Comparison of ENCODE assay signal across 8 mouse cellular contexts in the genomic region with DNA sequence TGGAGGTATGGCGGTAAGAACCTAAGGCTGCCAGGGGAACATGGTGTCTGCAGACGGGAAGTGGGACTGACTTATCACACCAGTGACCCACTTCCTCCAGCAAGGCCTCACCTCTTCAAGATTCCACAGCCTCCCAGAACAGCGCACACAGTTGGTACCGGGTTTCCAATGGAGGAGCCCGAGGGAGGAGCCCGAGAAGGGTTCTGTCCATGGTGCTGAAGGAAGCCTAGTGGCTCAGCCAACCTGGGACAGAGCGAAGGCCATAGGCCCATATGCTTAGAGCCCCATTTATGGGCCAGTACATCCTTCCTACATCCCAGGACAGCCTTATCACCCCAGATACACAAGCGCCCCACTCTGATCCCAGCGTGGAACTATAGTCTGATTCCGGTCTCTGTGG. TPM values are rescaled to one million over a fixed set of nuclear protein-coding genes. Genes with fewer than 3 reads are reported as not detected.
A peak's percentile ranks its signal among the peaks of the same experiment; 100 is the strongest.
DNase-seq lines count a peak whose midpoint lies in the region; ATAC-seq lines count a peak whose summit lies in the region.

No protein-coding gene starts in this region.

- H3K27me3 ChIP-seq in forebrain, embryonic 14.5 days (replicated peaks; ENCODE audit: control insufficient read depth, insufficient read depth, low read length) = no peaks in the 10 kb centered on the region
- H3K27me3 ChIP-seq in forebrain, embryonic 15.5 days = no peaks in the 10 kb centered on the region

- no peaks in the 10 kb centered on the region for H3K9me3 ChIP-seq in forebrain, embryonic 14.5 days (replicated peaks; ENCODE audit: control insufficient read depth, low read length)
- H3K9me3 ChIP-seq in forebrain, embryonic 15.5 days = no peaks in the 10 kb centered on the region

- intact Hi-C loops in left cerebral cortex, postnatal 14 days (cut with DNase I) = no loop called here

- H3K4me1 ChIP-seq in forebrain, embryonic 14.5 days (ENCODE audit: control insufficient read depth, insufficient read depth, low read length) = peaks cover 3% of the 10 kb centered on the region; the same call in 1 of the 2 replicates
- peaks cover 12% of the 10 kb centered on the region for H3K4me1 ChIP-seq in forebrain, embryonic 15.5 days

- ATAC-seq in forebrain, embryonic 14.5 days = no peak
- no peak for ATAC-seq in forebrain, embryonic 15.5 days (replicated peaks)

- peak; percentile 39 for DNase-seq in forebrain, embryonic 14.5 days (ENCODE audit: low spot score)
- DNase-seq in ovary, postnatal 36 days (ENCODE audit: low spot score) = peak; percentile 26
- no peak for DNase-seq in ovary, adult 18-20 months (ENCODE audit: low spot score)
- DNase-seq in hindlimb bud, embryonic 11.5 days (ENCODE audit: extremely low spot score, low read depth, low spot score) = peak; percentile 52
- DNase-seq in retina, postnatal 1 day = peak; percentile 69
- DNase-seq in left cerebral cortex, postnatal 14 days (ENCODE audit: low spot score in 2 of 2) = no peak
- DNase-seq in gastrocnemius, postnatal 25 days = no peak

- 32% methylated on average over 10 of the region's 10 CpGs for WGBS in forebrain, embryonic 14.5 days
- WGBS in forebrain, embryonic 15.5 days = 35% methylated on average over 10 of the region's 10 CpGs

- H3K9ac ChIP-seq in forebrain, embryonic 14.5 days (ENCODE audit: low read length) = no peak overlapping the region
- no peak overlapping the region for H3K9ac ChIP-seq in forebrain, embryonic 15.5 days (replicated peaks)

- no peak overlapping the region for H3K4me3 ChIP-seq in forebrain, embryonic 14.5 days (ENCODE audit: low read depth, low read length)
- no peak overlapping the region for H3K4me3 ChIP-seq in forebrain, embryonic 15.5 days

- H3K27ac ChIP-seq in forebrain, embryonic 14.5 days (ENCODE audit: low read depth, low read length) = no peak overlapping the region
- H3K27ac ChIP-seq in forebrain, embryonic 15.5 days (replicated peaks) = no peak overlapping the region

- no peaks in the 10 kb centered on the region for H3K36me3 ChIP-seq in forebrain, embryonic 14.5 days (ENCODE audit: control insufficient read depth, insufficient read depth, low read length)
- no peaks in the 10 kb centered on the region for H3K36me3 ChIP-seq in forebrain, embryonic 15.5 days

- H3K4me2 ChIP-seq in forebrain, embryonic 14.5 days (ENCODE audit: low read length) = no peak overlapping the region
- no peak overlapping the region for H3K4me2 ChIP-seq in forebrain, embryonic 15.5 days (replicated peaks)

RNA-seq across cellular contexts. Expression of a gene that starts 32.1 kb away (rescaled TPM):
- polyA plus RNA-seq in forebrain, embryonic 14.5 days (2014; fragmentation: Nextera tagmentation; extraction: Ambion mirVana) = 44.1 and 55.9 TPM in 2 replicates
- 79.9 and 82.5 TPM in 2 replicates for polyA plus RNA-seq in forebrain, embryonic 15.5 days (2015; fragmentation: Nextera tagmentation; extraction: Ambion mirVana)
- total RNA-seq in left cerebral cortex, postnatal 14 days (2021) = 100 to 1,000 TPM; 187 to 192 TPM
- total RNA-seq in gastrocnemius, postnatal 25 days (2021) = not detected

Comparison
In these comparisons a context has a peak if more than half of its experiments do, and no peak if none do; other contexts are left out.
1. DNase-seq: peak in forebrain, embryonic 14.5 days (single experiment), ovary, postnatal 36 days (single experiment), hindlimb bud, embryonic 11.5 days (single experiment) and retina, postnatal 1 day (single experiment); none in ovary, adult 18-20 months (single experiment), left cerebral cortex, postnatal 14 days (0 of 2) and gastrocnemius, postnatal 25 days (single experiment).
2. RNA of a gene that starts 32.1 kb away (total RNA-seq): 187 to 192 TPM in left cerebral cortex, postnatal 14 days; not detected in gastrocnemius, postnatal 25 days; every median in the first group is over 100 times any median in the second.